Mouse (Mus musculus): ENCODE data around the gene Klc1. TPM values are rescaled to one million over a fixed set of nuclear protein-coding genes. Genes with fewer than 3 reads are reported as not detected.

Gene Klc1
- total RNA-seq, 1 experiment = 47.9 TPM

GRCm38 (mm10) chr12:111743981-111744423 is 14.6 kb upstream of the Klc1 start:
- in situ Hi-C loops (cut with MboI; ENCODE audit: low sequenced_read_pairs in 2 of 2, unreplicated experiment in 2 of 2) = no loop called here
- DNase-seq (ENCODE audit: low read depth, low spot score) = no peak
- H3K27ac ChIP-seq (ENCODE audit: insufficient read depth, low read depth, low read length, poor library complexity, severe bottlenecking) = no peak overlapping the region
- H3K4me1 ChIP-seq (ENCODE audit: control insufficient read depth in 2 of 2, insufficient read depth in 2 of 2, low read length in 2 of 2, poor library complexity in 1 of 2) = peaks cover 0 to 3% of the 10 kb centered on the region in 2 experiments; a peak in 1 of 4 replicates
- H3K9ac ChIP-seq (ENCODE audit: insufficient read depth, low read depth, low read length, poor library complexity, severe bottlenecking) = no peak overlapping the region
- no peaks in the 10 kb centered on the region for H3K36me3 ChIP-seq (ENCODE audit: control insufficient read depth, insufficient read depth, low read length, poor library complexity, severe bottlenecking)
- H3K9me3 ChIP-seq (ENCODE audit: control insufficient read depth, insufficient read depth, low read depth, low read length) = no peaks in the 10 kb centered on the region
- TF ChIP-seq CHD2 (IDR thresholded peaks at IDR 0.05; ENCODE audit: low read depth, low read length) (no peak), ZNF384 (IDR thresholded peaks at IDR 0.05; ENCODE audit: low read depth, low read length) (no peak), MAFK (IDR thresholded peaks at IDR 0.05; ENCODE audit: insufficient read depth, low read depth, low read length) (no peak), ZC3H11A (IDR thresholded peaks at IDR 0.05; ENCODE audit: borderline replicate concordance, low read depth, low read length) (no peak), HCFC1 (IDR thresholded peaks at IDR 0.05; ENCODE audit: borderline replicate concordance, insufficient read depth, low read length) (no peak)
- no peak overlapping the region for H3K4me3 ChIP-seq (ENCODE audit: insufficient read depth in 1 of 2, low read depth in 1 of 2, low read length in 2 of 2, poor library complexity in 1 of 2, severe bottlenecking in 1 of 2)

- Histone ChIP-seq H3K9ac (ENCODE audit: insufficient read depth, low read depth, low read length, poor library complexity, severe bottlenecking) (no peak overlapping the region), H3K4me1 (ENCODE audit: control insufficient read depth in 2 of 2, insufficient read depth in 2 of 2, low read length in 2 of 2, poor library complexity in 1 of 2) (peaks cover 0 to 4% of the 10 kb centered on the region in 2 experiments; a peak in 1 of 4 replicates), H3K36me3 (ENCODE audit: control insufficient read depth, insufficient read depth, low read length, poor library complexity, severe bottlenecking) (no peaks in the 10 kb centered on the region), H3K27ac (ENCODE audit: insufficient read depth, low read depth, low read length, poor library complexity, severe bottlenecking) (no peak overlapping the region), H3K4me3 (ENCODE audit: insufficient read depth in 1 of 2, low read depth in 1 of 2, low read length in 2 of 2, poor library complexity in 1 of 2, severe bottlenecking in 1 of 2) (no peak overlapping the region), H3K9me3 (ENCODE audit: control insufficient read depth, insufficient read depth, low read depth, low read length) (no peaks in the 10 kb centered on the region)
- DNase-seq (ENCODE audit: low read depth, low spot score) = no peak
- in situ Hi-C loops (cut with MboI; ENCODE audit: low sequenced_read_pairs in 2 of 2, unreplicated experiment in 2 of 2) = no loop called here
- TF ChIP-seq HCFC1 (IDR thresholded peaks at IDR 0.05; ENCODE audit: borderline replicate concordance, insufficient read depth, low read length) (no peak), ZC3H11A (IDR thresholded peaks at IDR 0.05; ENCODE audit: borderline replicate concordance, low read depth, low read length) (no peak), CHD2 (IDR thresholded peaks at IDR 0.05; ENCODE audit: low read depth, low read length) (no peak), MAFK (IDR thresholded peaks at IDR 0.05; ENCODE audit: insufficient read depth, low read depth, low read length) (no peak)
Observed at GRCm38 (mm10) chr12:111745274-111745673, 13.4 kb upstream of the Klc1 start.

GRCm38 (mm10) chr12:111746091-111746490 is 12.6 kb upstream of the Klc1 start:
- Histone ChIP-seq H3K9me3 (ENCODE audit: control insufficient read depth, insufficient read depth, low read depth, low read length) (no peaks in the 10 kb centered on the region), H3K27ac (ENCODE audit: insufficient read depth, low read depth, low read length, poor library complexity, severe bottlenecking) (no peak overlapping the region), H3K36me3 (ENCODE audit: control insufficient read depth, insufficient read depth, low read length, poor library complexity, severe bottlenecking) (no peaks in the 10 kb centered on the region), H3K4me1 (ENCODE audit: control insufficient read depth in 2 of 2, insufficient read depth in 2 of 2, low read length in 2 of 2, poor library complexity in 1 of 2) (peaks cover 0 to 6% of the 10 kb centered on the region in 2 experiments; a peak in 1 of 4 replicates), H3K4me3 (ENCODE audit: insufficient read depth in 1 of 2, low read depth in 1 of 2, low read length in 2 of 2, poor library complexity in 1 of 2, severe bottlenecking in 1 of 2) (no peak overlapping the region), H3K9ac (ENCODE audit: insufficient read depth, low read depth, low read length, poor library complexity, severe bottlenecking) (no peak overlapping the region)
- in situ Hi-C loops (cut with MboI; ENCODE audit: low sequenced_read_pairs in 2 of 2, unreplicated experiment in 2 of 2) = no loop called here
- no peak for TF ChIP-seq MAFK (IDR thresholded peaks at IDR 0.05; ENCODE audit: insufficient read depth, low read depth, low read length)
- no peak for TF ChIP-seq HCFC1 (IDR thresholded peaks at IDR 0.05; ENCODE audit: borderline replicate concordance, insufficient read depth, low read length)
- TF ChIP-seq CHD2 (IDR thresholded peaks at IDR 0.05; ENCODE audit: low read depth, low read length) = no peak
- TF ChIP-seq ZNF384 (IDR thresholded peaks at IDR 0.05; ENCODE audit: low read depth, low read length) = no peak
- TF ChIP-seq ZC3H11A (IDR thresholded peaks at IDR 0.05; ENCODE audit: borderline replicate concordance, low read depth, low read length) = no peak
- DNase-seq (ENCODE audit: low read depth, low spot score) = no peak

- H3K4me1 ChIP-seq (ENCODE audit: control insufficient read depth in 2 of 2, insufficient read depth in 2 of 2, low read length in 2 of 2, poor library complexity in 1 of 2) = peaks cover 0 to 6% of the 10 kb centered on the region in 2 experiments; a peak in 1 of 4 replicates
- no peak overlapping the region for H3K9ac ChIP-seq (ENCODE audit: insufficient read depth, low read depth, low read length, poor library complexity, severe bottlenecking)
- H3K36me3 ChIP-seq (ENCODE audit: control insufficient read depth, insufficient read depth, low read length, poor library complexity, severe bottlenecking) = no peaks in the 10 kb centered on the region
- in situ Hi-C loops (cut with MboI; ENCODE audit: low sequenced_read_pairs in 2 of 2, unreplicated experiment in 2 of 2) = no loop called here
- no peak overlapping the region for H3K27ac ChIP-seq (ENCODE audit: insufficient read depth, low read depth, low read length, poor library complexity, severe bottlenecking)
- no peaks in the 10 kb centered on the region for H3K9me3 ChIP-seq (ENCODE audit: control insufficient read depth, insufficient read depth, low read depth, low read length)
- DNase-seq (ENCODE audit: low read depth, low spot score) = no peak
- H3K4me3 ChIP-seq (ENCODE audit: insufficient read depth in 1 of 2, low read depth in 1 of 2, low read length in 2 of 2, poor library complexity in 1 of 2, severe bottlenecking in 1 of 2) = no peak overlapping the region
- TF ChIP-seq HCFC1 (IDR thresholded peaks at IDR 0.05; ENCODE audit: borderline replicate concordance, insufficient read depth, low read length) (no peak), CHD2 (IDR thresholded peaks at IDR 0.05; ENCODE audit: low read depth, low read length) (no peak), MAFK (IDR thresholded peaks at IDR 0.05; ENCODE audit: insufficient read depth, low read depth, low read length) (no peak), ZC3H11A (IDR thresholded peaks at IDR 0.05; ENCODE audit: borderline replicate concordance, low read depth, low read length) (no peak), ZNF384 (IDR thresholded peaks at IDR 0.05; ENCODE audit: low read depth, low read length) (no peak)
Observed at GRCm38 (mm10) chr12:111747421-111747820, 11.2 kb upstream of the Klc1 start.

- Histone ChIP-seq H3K9ac (ENCODE audit: insufficient read depth, low read depth, low read length, poor library complexity, severe bottlenecking) (no peak overlapping the region), H3K4me1 (ENCODE audit: control insufficient read depth in 2 of 2, insufficient read depth in 2 of 2, low read length in 2 of 2, poor library complexity in 1 of 2) (peaks cover 0 to 6% of the 10 kb centered on the region in 2 experiments; a peak in 1 of 4 replicates), H3K27ac (ENCODE audit: insufficient read depth, low read depth, low read length, poor library complexity, severe bottlenecking) (no peak overlapping the region), H3K36me3 (ENCODE audit: control insufficient read depth, insufficient read depth, low read length, poor library complexity, severe bottlenecking) (no peaks in the 10 kb centered on the region), H3K4me3 (ENCODE audit: insufficient read depth in 1 of 2, low read depth in 1 of 2, low read length in 2 of 2, poor library complexity in 1 of 2, severe bottlenecking in 1 of 2) (no peak overlapping the region), H3K9me3 (ENCODE audit: control insufficient read depth, insufficient read depth, low read depth, low read length) (no peaks in the 10 kb centered on the region)
- no peak for DNase-seq (ENCODE audit: low read depth, low spot score)
- TF ChIP-seq ZC3H11A (IDR thresholded peaks at IDR 0.05; ENCODE audit: borderline replicate concordance, low read depth, low read length) = no peak
- no peak for TF ChIP-seq HCFC1 (IDR thresholded peaks at IDR 0.05; ENCODE audit: borderline replicate concordance, insufficient read depth, low read length)
- no peak for TF ChIP-seq ZNF384 (IDR thresholded peaks at IDR 0.05; ENCODE audit: low read depth, low read length)
- TF ChIP-seq MAFK (IDR thresholded peaks at IDR 0.05; ENCODE audit: insufficient read depth, low read depth, low read length) = no peak
- in situ Hi-C loops (cut with MboI; ENCODE audit: low sequenced_read_pairs in 2 of 2, unreplicated experiment in 2 of 2) = no loop called here
Observed at GRCm38 (mm10) chr12:111750739-111751138, 7.9 kb upstream of the Klc1 start.
